Mouse (Mus musculus): ENCODE measurements around the gene Rpl7l1. TPM values are rescaled to one million over a fixed set of nuclear protein-coding genes. Genes with fewer than 3 reads are reported as not detected.
"Not testable (repeated sequence)": the region's sequence is repeated elsewhere in the genome, so short reads cannot be mapped to it uniquely, and the experiment has no call there.

Rpl7l1 gene
- total RNA-seq, 2 experiments from 2014 or later = 46.5 to 52.7 TPM

DNA sequence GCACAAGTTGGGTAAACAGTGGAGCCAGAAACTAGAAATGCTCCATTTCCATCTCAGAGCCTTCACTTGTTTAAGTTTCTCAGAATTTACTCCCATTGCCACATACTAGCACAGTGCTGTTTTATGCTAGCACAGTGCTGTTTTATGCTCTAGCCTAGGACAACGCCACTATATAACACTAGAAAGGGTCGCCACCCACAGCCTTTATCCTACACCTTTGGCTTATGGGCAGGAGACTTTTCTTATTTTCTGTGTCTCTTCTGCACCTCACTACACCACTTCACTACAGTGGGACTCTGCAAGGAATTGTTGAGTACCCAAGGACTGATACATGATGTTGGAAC, 722 bp upstream of the Rpl7l1 start:
- no peak for DNase-seq (ENCODE audit: extremely low spot score in 1 of 2, low spot score in 2 of 2)
- intact Hi-C loops (cut with DNase I) = loop anchor here (2.0 kb wide), 1 partner anchor 106 kb away; no protein-coding TSS in a partner anchor

DNA sequence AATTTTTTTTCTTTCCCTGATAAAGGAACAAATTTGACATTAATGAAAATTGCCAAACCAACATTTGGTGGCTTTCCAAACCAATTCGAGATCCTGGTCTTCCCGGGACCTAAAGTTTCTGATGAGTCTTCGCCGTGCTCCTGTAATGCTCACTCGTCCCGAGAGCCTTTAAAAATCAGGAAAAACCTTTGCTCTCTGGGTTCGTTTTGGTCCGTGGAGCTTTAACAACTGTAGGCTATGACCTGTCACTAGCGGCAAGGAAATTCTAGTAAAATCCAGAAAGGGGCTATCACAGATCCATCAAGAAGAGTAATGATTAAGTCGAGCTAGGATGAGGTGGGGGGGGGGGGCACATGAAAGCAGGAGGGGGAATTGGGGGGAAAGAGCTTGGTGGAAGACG, 596 bp downstream of the Rpl7l1 start:
- no peak for DNase-seq (ENCODE audit: extremely low spot score in 1 of 2, low spot score in 2 of 2)
- intact Hi-C loops (cut with DNase I) = loop anchor here (2.0 kb wide), 1 partner anchor 107 kb away; no protein-coding TSS in a partner anchor

DNA sequence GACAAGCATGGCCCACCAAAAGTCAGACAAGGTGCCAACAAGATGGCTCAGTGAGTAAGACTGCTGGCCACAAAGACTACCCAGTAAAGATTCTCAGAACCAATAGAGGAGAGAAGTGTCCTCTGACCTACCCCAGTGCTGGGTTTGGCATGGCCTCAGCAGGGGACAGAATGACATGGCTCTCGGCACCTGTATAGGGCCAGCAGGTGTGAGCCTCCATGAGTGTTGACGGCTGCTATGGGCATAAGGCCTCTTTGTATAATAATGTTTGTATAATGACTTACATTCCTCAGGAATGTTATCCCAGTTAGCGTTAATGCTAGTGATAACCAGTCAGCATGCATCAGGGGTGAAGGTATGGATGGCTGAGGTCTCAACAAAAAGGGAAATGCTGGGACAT, 6.4 kb downstream of the Rpl7l1 start:
- DNase-seq (ENCODE audit: extremely low spot score in 1 of 2, low spot score in 2 of 2) = no peak
- intact Hi-C loops (cut with DNase I) = no loop called here

DNA sequence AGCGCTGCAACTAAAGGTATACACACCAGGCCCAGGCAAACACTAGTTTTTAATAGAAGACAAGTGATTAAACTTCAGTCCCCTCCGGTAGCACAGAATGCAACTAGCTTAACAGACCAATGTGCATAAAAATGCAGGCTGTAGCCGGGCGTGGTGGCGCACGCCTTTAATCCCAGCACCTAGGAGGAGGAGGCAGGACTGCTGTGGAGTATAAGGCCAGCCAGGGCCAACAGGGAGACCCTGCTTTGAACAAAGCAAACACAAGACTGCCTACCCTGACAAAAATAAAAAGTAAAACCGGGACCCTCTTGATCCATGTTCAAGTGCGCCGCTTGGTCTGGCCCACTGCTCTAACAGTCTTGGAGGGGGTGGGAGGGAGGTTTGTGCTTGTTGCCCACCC, 7.4 kb downstream of the Rpl7l1 start:
- intact Hi-C loops (cut with DNase I) = no loop called here
- no peak for DNase-seq (ENCODE audit: extremely low spot score in 1 of 2, low spot score in 2 of 2)

DNA sequence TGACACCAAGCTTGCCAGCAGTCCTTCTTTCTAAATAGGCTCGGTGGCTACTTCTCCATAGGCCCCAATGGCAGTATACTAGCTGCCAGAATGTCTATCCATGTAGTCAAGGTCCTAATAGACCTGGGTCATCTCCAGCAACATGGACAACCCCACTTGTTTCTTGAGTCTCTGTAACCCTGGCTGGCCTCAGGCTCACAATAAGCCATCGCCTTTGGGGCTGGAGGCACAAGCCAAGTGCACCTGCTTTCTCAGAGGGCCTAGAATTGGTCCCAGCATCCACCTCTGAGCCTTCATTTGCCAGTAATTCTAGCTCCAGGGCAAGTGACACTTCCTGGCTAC, 8.4 kb downstream of the Rpl7l1 start:
- intact Hi-C loops (cut with DNase I) = no loop called here
- DNase-seq (ENCODE audit: extremely low spot score in 1 of 2, low spot score in 2 of 2) = no peak

DNA sequence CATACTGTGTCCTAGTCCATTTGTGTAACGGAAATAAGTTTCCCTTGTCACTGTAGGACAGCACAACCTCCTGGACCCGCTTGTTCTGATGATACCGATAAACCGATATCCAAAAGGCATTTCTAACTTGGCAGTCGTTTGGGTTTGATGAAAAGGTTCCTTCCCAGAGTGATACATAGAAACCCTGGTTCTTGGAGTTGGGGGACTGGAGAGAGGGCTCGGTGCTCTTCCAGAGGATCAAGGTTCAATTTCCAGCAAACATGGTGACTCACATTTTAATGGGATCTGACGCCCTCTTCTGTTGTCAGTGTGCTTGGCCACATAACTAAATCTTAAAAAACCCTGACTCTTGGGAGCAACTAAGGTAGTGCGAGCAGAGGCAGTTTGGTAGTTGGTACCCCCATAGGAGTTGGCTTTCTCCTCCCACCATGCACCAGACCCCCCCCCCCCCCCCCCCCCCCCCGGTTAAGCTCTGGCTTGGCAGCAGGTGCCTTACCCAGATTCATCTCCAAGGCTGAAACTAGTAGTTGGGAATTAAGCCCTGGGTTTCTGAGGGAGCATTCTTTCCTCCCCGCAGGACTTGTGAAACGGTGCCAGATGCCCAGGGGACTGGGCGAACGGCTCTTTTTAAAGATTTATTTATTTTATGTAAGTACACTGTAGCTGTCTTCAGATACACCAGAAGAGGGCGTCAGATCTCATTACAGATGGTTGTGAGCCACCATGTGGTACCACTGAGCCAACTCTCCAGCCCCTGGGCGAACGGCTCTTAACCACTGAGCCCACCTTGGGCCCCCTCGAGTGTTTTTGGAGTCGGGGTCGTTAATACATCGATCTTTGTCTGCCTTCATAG, 9.0 kb downstream of the Rpl7l1 start:
- intact Hi-C loops (cut with DNase I) = no loop called here
- DNase-seq (ENCODE audit: extremely low spot score in 1 of 2, low spot score in 2 of 2) = no peak

DNA sequence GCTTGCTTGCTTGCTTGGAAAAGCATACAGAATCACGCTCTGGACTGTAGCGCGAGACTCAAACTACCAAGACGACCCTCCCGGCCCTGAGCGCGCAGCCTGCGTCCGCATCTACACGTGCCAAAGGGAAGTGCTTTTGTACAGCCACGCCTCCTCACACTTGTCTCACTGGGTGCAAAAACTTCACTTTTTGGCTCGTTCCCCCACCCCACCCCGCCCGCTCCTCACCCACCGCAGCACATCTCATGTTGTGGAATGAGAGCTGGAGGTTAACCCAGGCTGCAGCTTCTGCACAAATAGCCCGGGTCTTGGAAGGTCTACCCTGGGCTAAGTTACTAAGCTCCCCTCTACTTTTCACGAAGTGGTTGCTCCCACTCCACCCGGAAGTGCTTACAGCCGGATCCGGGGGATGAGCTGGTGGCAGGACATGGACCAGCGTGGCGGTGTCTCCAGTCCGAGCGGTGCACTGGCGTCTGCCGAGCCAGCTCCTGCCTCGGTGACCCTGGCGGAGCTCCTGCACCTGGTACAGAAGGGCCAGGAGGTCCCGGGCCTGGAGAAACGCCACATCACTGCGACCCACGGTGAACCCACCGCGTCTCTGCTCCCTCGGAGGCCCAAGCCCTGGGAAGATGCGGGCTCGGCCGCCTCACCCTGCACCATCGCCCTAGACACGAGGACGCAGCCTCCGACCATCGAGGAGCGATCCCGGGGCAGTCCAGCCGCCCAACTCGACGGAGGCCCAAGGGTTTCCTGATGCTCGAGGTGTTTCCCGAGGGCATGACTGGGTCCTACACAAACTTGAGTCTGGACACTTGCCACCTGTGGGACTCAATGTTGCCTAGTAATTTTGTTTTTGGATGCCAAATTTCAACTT, 9.8 kb downstream of the Rpl7l1 start, which contains the start of gene 2310039H08Rik:
2310039H08Rik (plus strand) TSS at position 232 of the 874 bp plus-strand sequence.
- intact Hi-C loops (cut with DNase I) = no loop called here
- DNase-seq (ENCODE audit: extremely low spot score in 1 of 2, low spot score in 2 of 2) = peak; percentile 77 to 90

DNA sequence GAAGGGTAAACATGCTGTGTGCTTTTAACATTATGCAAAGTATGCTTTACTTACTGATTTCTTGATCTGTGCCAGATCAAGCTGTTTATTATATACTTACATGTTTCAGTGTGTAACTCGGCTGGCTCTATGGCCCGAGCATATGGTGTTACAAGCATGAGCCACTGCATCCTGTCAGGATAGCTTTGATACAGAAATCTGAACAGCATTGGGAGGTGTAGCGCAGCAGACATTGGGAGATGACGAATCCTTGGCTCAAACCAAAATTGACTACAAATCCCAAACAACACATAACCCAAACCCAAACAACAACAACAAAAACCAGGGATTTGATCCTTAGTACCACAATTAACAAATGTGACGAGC, 10.5 kb downstream of the Rpl7l1 start:
- intact Hi-C loops (cut with DNase I) = no loop called here

DNA sequence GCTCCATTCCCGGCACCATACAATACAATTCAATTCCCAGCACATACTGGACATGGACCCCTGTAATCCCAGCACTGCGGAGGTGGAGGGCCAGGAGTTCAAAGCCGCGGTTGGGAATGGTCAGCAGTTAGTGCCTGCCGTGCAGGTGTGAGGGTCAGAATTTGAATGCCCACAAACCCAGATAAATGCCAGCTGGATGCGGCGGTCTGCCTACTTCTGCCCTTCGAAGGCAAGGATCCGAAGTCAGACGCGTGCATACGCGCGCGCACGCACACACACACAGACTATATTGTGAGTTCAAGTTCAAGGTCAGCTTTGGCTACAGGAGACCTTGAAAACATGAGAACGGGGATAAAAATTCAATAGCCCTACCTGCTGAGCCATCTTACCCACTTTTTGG, 10.9 kb downstream of the Rpl7l1 start:
- intact Hi-C loops (cut with DNase I) = no loop called here
- DNase-seq (ENCODE audit: extremely low spot score in 1 of 2, low spot score in 2 of 2) = peak in 1 of 2 experiments; percentile 31

More for the DNA sequence above, 10.5 kb downstream of the Rpl7l1 start:
- no peak for DNase-seq (ENCODE audit: extremely low spot score in 1 of 2, low spot score in 2 of 2)

DNA sequence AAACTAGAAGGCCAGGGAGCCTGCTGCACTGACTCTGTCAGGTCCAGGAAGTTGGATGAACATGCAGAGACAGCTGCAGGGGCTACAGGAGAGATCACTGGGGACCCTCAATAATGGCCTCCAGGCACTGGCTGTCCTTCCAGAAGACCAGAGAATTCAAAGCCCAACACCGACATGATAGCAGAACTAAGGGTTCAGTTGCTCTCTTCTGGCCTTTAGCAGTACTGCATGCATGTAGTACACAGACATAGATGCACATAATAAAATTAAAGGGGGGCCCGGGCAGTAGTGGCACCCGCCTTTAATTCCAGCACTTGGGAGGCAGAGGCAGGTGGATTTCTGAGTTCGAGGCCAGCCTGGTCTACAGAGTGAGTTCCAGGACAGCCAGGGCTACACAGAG, 11.4 kb downstream of the Rpl7l1 start:
- no peak for DNase-seq (ENCODE audit: extremely low spot score in 1 of 2, low spot score in 2 of 2)
- intact Hi-C loops (cut with DNase I) = no loop called here

DNA sequence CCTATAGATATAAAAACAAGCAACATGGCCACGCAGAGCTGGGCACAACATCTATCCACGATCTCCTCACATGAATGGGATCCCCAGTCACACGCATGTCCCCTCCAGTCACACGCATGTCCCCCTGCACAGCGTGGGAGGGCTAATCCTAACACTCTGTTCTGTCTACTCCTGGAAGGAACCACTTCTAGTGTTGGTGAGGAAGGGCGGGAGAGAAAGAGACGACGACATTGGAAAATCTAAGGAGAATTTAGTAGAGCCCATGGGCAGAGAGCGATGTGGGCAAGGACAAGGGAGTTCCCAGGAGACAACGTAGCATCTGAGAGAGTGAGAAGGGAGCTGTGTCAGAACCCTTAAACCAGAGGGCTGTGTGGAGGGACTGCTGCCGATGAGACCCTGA, 11.9 kb downstream of the Rpl7l1 start:
- intact Hi-C loops (cut with DNase I) = no loop called here
- DNase-seq (ENCODE audit: extremely low spot score in 1 of 2, low spot score in 2 of 2) = no peak

DNA sequence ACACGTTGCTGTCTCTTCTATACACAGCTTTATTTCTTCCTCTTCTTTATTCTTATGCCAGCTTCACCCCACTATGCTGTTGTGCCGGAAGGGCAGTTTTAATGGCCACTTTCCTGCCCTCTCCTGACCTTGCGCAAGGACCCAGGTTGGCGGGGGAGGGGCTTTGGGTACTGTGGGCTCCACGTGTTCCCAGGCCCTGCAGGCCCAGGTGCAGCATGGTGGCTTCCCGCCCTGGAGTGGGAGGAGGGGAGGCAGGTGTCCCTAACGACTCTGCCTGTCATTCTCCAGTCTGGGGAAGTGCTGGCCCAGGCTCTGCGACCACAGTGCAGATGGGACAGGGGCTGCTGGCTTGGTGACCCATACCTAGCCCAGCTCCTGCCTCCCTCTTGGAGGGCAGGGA, 14.6 kb downstream of the Rpl7l1 start:
- intact Hi-C loops (cut with DNase I) = no loop called here
- peak in 1 of 2 experiments; percentile 44 for DNase-seq (ENCODE audit: extremely low spot score in 1 of 2, low spot score in 2 of 2)

DNA sequence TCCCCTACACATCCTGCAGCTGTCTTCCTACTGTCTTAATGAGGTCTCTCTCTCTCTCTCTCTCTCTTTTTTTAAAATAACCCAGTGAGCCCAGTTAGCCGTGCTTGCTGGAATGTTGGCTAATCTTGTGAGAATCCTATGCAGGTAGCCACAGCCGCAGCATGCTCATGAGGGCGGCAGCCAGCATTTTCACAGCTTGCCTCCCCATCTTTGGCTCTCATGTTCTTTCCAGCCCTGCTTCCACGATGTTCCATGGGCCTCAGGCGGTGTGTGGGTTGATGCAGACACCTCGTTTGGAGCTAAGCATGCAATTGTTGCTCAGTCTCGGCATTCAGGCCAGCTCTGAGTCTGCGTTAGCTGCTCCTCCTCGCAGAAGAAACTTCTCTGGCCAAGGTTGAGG, 17.6 kb downstream of the Rpl7l1 start:
- DNase-seq (ENCODE audit: extremely low spot score in 1 of 2, low spot score in 2 of 2); intact Hi-C loops (cut with DNase I): not testable (repeated sequence)

DNA sequence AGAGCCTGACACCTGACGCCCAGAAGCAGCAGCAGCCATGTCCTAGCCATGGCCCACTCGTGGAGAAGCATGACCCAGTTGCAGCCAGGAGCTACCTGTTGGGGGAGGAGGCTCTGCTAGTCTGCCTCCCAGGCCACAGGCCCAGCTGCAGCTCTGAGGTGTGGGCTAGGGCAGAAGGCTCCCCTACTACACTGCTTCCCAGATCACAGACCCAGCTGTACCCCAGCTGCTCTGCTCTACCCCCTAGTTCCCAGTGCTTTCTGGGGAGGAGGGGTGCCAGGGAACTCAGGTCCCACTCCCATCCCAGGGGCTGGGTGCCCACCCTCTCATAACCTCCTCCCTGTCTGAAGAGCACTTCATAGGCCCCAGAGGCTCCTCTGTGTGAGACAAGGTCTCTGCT, 18.9 kb downstream of the Rpl7l1 start, which contains the start of gene Ptcra:
Ptcra (minus strand) TSS at position 169 of the 400 bp plus-strand sequence.
- DNase-seq (ENCODE audit: extremely low spot score in 1 of 2, low spot score in 2 of 2) = no peak
- intact Hi-C loops (cut with DNase I) = no loop called here

DNA sequence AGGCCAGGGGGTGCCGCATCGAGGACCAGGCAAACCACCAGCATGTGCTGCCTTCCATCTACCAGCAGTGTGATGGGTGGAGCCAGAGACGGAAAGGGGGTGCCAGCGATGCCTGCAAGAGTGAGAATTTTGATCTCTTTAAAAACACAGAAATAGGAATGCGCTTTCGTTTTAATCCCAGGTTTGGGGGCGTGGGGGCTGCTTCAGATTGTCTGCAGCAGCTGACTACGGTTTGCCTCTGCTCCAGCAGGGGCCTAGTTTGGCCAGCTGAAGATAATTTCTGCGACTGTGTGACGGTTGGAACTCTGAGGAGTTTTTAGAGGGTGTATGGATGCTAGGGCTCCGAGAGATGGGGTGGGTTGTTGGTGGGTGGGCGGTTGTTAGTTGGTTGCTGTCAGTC, 23.7 kb downstream of the Rpl7l1 start:
- DNase-seq (ENCODE audit: extremely low spot score in 1 of 2, low spot score in 2 of 2) = no peak
- intact Hi-C loops (cut with DNase I) = no loop called here

DNA sequence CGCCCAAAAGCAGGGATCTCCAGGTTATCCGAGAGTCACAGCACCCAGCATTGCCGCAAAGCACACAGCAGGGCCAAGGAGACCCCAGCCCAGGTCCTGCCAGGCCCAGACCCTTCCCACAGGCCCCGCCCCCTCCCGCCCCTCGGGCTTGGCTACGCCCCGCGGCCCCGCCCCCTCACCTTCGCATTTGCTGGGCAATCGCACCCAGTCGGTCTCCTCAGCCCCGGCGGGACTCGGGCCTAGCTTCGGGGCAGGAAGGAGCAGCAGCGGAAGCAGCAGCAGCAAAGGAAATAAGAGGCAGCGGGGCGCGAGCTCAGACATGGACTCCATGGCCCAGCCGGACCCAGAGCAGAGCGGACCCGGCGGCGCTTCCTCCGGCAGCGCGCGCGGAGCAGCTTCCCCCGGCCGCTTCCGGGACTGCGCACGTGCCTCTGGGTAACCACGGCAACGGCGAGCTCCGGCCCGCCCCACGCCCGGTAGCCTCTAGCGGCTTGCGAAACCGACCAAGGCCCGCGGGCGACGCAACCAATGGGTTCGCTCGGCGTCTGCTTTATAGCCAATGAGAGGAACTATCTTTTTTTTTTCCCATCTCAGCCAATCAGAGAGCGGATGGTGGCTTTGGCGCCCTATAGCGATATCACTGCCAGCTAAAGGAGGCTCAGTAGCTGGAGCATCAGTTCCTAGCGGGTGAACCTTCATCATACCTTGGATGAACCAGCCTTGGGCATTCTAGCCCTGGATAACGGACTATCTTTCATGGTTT, 30.5 kb downstream of the Rpl7l1 start, which contains the start of gene Cnpy3:
Cnpy3 (minus strand) TSS at position 421 of the 763 bp plus-strand sequence.
- intact Hi-C loops (cut with DNase I) = no loop called here

DNA sequence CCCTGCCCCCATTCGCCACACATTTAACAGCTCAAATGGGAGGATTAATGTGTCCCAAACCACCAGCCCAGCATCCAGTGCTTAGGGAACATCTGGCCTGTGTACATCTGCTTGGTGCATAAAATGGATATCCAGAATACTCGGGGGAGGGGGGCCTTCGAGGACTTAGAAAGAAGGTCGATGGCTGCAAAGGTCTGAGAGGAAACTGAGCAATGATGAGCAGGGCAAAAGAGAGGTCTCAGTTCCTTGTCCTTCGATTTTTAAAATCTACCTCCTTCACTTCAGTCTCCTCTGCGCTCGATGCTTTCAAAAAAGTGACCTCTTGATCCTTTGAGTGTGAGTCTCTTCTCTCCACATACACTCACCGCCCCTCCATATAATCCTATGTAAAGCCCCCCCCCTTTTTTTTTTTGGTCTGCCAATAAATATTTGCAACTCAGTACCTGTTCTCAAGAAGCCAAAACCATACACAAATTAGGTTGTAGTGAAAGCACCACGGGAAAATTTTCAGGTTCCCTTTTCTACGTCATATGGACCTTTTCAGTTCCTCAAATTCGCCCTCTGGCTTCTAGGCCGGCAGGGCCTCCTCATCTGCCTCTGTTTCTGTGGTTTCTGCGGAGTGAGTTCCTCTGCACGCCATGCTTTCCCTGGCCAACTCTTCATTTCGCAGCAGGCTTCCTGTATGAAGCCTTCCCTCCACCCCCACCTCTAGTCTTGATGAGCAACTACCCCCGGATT, 31.2 kb downstream of the Rpl7l1 start:
- peak in 1 of 2 experiments; percentile 51 for DNase-seq (ENCODE audit: extremely low spot score in 1 of 2, low spot score in 2 of 2)
- intact Hi-C loops (cut with DNase I) = no loop called here

More for the DNA sequence above, 30.5 kb downstream of the Rpl7l1 start, which contains the start of gene Cnpy3:
- peak; percentile 99 to 100 for DNase-seq (ENCODE audit: extremely low spot score in 1 of 2, low spot score in 2 of 2)

DNA sequence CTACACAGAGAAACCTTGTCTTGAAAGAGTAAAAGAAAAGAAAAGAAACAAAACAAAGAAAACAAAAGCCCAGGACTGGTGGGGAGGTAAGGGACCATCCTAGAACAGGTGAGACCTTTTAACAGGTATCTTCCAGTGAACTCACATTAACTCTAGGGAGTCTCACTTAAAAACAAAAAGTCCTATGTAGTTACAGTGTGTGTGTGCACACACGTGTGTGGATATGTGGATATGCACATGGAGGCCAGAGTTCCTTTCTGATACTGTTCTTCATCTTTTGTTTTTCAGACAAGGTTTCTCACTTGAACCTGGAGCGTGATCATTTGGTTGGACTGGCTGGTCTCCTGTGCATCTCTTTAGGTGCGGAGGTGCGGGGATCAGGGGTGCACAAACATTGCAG, 31.9 kb downstream of the Rpl7l1 start:
- intact Hi-C loops (cut with DNase I) = no loop called here
- no peak for DNase-seq (ENCODE audit: extremely low spot score in 1 of 2, low spot score in 2 of 2)
